Mouse (Mus musculus): Measurements from ENCODE around the gene Abca7. TPM values are rescaled to one million over a fixed set of nuclear protein-coding genes. Genes with fewer than 3 reads are reported as not detected.

The Abca7 gene
- total RNA-seq (2021), result 1 to 10 TPM; 6.6 to 7.6 TPM
- long read RNA-seq, experiment 1, full-length matches to known transcripts, result 2 of 21 reads
- long read RNA-seq, experiment 1, partial matches to known transcripts, result 4 of 21 reads
- long read RNA-seq, experiment 1, other reads (novel, unspliced or antisense), result 15 of 21 reads
- long read RNA-seq, experiment 2, full-length matches to known transcripts, result 2 of 12 reads
- long read RNA-seq, experiment 2, partial matches to known transcripts, result 5 of 12 reads
- long read RNA-seq, experiment 2, other reads (novel, unspliced or antisense), result 5 of 12 reads

- DNase-seq (ENCODE audit: low spot score), result peak; percentile 98
Measured at GRCm38 (mm10) chr10:79996272-79997033, at the start of gene Abca7. TSS of gene Abca7 (plus strand) at chr10:79996494.

DNA sequence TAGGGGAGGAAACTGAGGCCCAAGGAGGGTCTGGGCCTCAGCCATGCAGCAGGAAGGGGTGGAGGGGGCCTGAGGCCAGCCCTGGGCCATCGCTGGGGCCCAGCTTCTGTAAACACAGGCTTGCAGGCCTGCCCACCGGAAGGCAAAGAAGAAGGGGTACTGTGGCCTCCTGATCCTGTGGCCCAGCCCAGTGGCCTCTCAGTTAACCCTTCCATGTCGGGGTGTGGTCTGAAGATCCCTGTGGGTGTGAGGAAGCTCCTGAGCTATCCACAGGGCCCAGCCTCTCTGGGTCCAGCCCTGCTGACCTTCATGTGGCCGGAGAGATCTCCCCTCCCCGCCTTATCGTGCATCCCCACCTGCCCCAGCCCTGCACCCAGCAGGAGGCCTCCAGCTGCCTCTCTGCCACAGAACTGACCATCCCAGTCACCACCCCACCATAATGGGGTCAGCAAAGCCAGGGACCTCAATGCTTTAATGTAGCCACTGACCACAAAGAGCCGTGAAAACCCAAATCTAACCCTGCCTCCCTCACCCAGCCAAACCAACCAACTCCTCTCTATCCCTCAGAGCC, 49.5 kb upstream of the Abca7 start:
- DNase-seq (ENCODE audit: low spot score), result no peak

GRCm38 (mm10) chr10:79947502-79947901, 48.8 kb upstream of the Abca7 start:
- no peak for DNase-seq (ENCODE audit: low spot score)

GRCm38 (mm10) chr10:79949873-79950272, 46.4 kb upstream of the Abca7 start:
- no peak for DNase-seq (ENCODE audit: low spot score)

DNA sequence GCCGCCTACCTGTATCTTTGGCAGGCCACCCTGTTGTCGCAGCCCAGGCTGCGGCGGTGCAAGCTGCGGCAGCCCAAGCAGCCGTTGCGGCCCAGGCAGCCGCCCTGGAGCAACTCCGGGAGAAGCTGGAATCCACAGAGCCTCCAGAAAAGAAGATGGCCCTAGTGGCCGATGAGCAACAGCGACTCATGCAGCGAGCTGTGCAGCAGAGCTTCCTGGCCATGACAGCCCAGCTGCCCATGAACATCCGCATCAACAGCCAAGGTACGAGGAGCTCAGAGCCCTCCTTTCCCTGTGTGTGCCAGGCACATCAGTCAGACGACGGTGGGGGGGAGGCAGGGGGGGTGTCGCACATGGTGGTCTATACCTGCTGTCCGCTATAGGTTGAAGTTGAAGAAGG, 45.6 kb upstream of the Abca7 start:
- no peak for DNase-seq (ENCODE audit: low spot score)

DNA sequence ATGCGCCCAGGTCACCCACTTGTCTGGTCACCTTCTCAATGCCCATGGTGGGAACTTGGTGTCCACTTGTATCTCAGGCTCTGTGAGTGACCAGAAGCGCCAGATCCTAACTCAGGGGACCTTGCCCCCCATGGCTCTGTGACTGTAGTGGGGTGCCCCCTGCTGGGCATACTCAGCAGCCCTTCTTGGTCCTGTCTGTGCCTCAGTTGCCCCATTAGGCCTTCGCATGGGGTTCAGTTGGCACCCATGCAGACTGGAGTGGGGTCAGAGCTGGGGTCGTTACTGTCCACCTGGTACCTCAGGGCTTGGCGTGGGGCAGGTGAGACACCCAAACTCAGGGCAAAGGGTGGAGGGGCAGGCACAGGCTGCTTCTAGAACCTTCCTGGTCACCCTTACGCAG, 42.3 kb upstream of the Abca7 start:
- DNase-seq (ENCODE audit: low spot score), result no peak

- no peak for DNase-seq (ENCODE audit: low spot score)
Measured at GRCm38 (mm10) chr10:79955691-79956090, 40.6 kb upstream of the Abca7 start.

DNA sequence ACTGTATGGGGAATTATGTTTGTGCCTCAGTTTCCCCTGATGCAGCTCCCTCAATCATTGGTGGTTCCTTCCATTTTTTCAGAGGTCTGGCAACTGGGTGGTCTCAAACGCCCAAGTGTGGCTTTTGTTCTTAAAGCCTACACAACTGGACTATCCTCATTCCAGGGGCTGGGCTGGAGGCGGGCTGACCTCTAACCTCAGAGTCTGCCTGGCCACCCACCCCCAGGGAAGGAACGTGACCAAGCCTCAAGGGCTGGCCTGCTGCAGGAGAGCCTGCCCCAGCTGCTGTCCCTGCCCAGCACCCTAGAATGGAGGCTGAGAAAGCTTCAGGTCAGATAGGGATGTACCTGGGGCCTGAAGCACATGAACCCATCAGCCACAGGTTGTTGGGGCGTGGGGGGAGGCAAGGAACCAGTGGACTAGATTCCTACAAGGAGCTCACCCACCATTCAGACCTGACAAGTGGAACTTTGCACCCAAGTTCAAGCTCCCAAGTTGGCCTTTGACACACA, 39.6 kb upstream of the Abca7 start:
- no peak for DNase-seq (ENCODE audit: low spot score)

GRCm38 (mm10) chr10:79958140-79958816, 38.0 kb upstream of the Abca7 start:
- DNase-seq (ENCODE audit: low spot score), result peak; percentile 88

DNA sequence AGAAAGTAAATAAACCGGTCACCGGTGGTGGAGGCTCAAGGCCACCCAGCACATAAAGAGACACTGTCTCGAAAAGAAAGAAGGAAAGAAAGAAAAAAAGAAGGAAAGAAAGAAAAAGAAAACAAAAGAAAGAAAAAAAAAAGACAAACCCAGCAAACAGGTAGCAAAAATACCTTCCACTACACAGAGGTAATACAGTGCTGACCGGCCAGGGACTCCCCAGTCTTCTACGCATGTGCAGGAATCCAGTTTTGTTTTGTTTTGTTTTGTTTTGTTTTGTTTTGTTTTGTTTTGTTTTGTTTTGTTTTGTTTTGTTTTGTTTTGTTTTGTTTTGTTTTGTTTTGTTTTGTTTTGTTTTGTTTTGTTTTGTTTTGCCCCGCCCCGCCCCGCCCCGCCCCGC, 36.9 kb upstream of the Abca7 start:
- peak; percentile 58 for DNase-seq (ENCODE audit: low spot score)

GRCm38 (mm10) chr10:79959847-79960601, 36.3 kb upstream of the Abca7 start, which contains the start of gene Wdr18:
TSS of gene Wdr18 (plus strand) at chr10:79960152.
- peak; percentile 100 for DNase-seq (ENCODE audit: low spot score)

DNA sequence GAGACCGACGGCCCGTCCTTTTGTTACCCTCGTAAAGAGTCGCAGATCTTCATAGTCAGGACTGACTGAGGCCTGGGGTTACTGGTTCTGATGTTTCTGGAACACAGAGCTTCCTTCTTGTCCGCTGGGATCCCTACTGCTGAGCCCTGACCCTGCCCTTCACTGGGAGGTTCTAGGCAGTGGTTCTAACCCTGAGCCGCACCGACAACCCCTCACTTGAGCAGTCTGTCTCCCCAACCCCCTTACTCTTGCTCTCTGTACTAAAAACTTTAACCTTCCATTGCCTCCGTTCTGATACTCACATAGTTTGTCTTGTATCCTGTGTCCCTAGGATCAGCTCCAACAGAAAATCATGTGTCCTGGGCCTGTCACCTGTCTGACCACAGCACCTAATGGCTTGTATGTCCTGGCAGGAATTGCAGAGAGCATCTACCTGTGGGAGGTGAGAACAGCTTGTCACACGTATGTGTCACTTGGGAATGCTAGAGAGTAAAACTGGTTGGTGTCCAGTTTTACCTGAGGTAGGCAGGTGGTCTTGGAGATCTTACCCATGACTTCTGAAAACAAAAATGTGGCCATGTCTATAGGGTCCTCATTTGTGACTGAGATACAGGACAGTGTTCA, 35.5 kb upstream of the Abca7 start:
- no peak for DNase-seq (ENCODE audit: low spot score)

- DNase-seq (ENCODE audit: low spot score), result no peak
Measured at GRCm38 (mm10) chr10:79964727-79965126, 31.6 kb upstream of the Abca7 start.

DNA sequence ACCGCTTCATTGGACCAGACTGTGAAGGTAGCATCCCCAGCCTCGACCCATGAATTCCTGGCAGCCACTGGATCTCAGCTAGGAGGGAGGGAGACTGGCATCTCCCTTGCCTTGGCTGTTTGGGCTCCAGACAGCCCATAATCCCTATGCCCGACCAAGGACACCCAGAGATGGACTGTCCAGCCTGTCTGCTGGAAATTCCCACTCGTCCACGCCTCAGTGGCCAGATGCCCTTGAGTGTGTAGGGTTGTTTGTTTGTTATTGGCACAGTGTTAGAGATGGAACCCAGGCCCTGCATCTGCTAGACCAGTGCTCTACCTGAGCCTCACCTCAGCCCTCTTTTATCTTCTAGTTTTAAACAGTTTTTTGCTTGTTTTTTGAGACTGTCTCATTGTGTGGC, 31.0 kb upstream of the Abca7 start:
- no peak for DNase-seq (ENCODE audit: low spot score)

DNA sequence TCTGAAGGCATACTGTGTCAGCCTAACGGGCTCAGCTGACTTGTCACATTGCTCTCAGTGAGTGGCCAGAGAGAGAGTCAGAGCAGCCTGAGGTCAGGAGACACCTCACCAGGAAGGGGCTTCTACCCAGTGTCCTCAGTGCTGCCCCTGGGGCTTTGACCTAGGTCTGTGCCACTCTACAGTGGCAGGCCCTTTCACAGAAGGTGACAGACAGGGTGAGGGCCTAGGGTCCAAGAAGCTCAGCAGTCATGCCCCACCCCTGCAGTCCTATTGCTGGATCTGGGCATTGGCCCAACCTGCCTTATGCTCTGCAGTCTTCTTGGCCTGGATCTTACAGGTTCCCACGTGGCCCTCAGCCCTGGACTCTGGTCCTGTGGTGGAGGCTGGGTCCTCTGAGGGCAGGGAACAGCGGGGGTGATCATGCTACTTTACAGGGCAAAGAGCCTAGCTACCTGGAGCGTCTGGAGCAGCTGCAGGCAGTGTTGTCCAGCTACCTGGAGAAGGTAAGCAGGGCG, 29.4 kb upstream of the Abca7 start:
- no peak for DNase-seq (ENCODE audit: low spot score)

- DNase-seq (ENCODE audit: low spot score), result no peak
Measured at GRCm38 (mm10) chr10:79968181-79968580, 28.1 kb upstream of the Abca7 start.

DNA sequence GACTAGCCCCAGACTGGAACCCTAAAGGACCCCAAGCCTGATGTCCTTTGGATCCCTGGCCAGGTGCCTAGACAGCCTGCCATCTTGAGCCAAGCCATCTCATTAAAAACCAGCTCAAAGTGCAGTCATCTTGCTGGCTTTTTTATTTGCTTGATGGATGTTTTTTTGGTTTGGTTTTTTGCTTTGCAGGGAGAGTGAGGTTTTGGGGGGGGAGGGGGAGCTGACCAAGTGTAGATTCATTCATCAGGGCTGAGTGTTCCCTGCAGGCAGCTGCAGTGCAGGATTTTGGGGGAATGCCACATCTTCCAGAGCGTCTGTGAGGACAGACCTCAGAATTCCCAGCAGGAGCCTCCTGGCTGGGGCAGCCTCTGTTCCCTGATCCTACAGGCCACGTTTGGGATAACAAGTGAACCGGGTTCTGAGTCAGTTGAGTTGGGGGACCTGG, 27.1 kb upstream of the Abca7 start:
- no peak for DNase-seq (ENCODE audit: low spot score)

- no peak for DNase-seq (ENCODE audit: low spot score)
Measured at GRCm38 (mm10) chr10:79970415-79971182, 25.7 kb upstream of the Abca7 start, which contains the start of gene Grin3b. TSS of gene Grin3b (plus strand) at chr10:79970715.

- no peak for DNase-seq (ENCODE audit: low spot score)
Measured at GRCm38 (mm10) chr10:79971183-79971497, 25.2 kb upstream of the Abca7 start.

GRCm38 (mm10) chr10:79972831-79973230, 23.5 kb upstream of the Abca7 start:
- no peak for DNase-seq (ENCODE audit: low spot score)
